Mouse (Mus musculus): ENCODE data around the gene Ptrh1.
A peak's percentile ranks its signal among the peaks of the same experiment; 100 is the strongest.

The Ptrh1 gene

GRCm38 (mm10) chr2:32756674-32757055 is 18.9 kb upstream of the Ptrh1 start:
- no peak for DNase-seq (ENCODE audit: low spot score in 2 of 2)

GRCm38 (mm10) chr2:32757056-32757845 is 18.3 kb upstream of the Ptrh1 start, which contains the start of gene Tor2a:
Tor2a (plus strand) TSS chr2:32757234.
- DNase-seq (ENCODE audit: low spot score in 2 of 2), result peak; percentile 88 to 92

- no peak for DNase-seq (ENCODE audit: low spot score in 2 of 2)
Observed at GRCm38 (mm10) chr2:32758503-32758902, 17.1 kb upstream of the Ptrh1 start.

GRCm38 (mm10) chr2:32759001-32759400 is 16.6 kb upstream of the Ptrh1 start:
- no peak for DNase-seq (ENCODE audit: low spot score in 2 of 2)

- no peak for DNase-seq (ENCODE audit: low spot score in 2 of 2)
Observed at GRCm38 (mm10) chr2:32761361-32761760, 14.2 kb upstream of the Ptrh1 start.

GRCm38 (mm10) chr2:32761859-32762258 is 13.7 kb upstream of the Ptrh1 start:
- no peak for DNase-seq (ENCODE audit: low spot score in 2 of 2)

- DNase-seq (ENCODE audit: low spot score in 2 of 2), result no peak
Observed at GRCm38 (mm10) chr2:32763353-32763752, 12.2 kb upstream of the Ptrh1 start.

- no peak for DNase-seq (ENCODE audit: low spot score in 2 of 2)
Observed at GRCm38 (mm10) chr2:32767241-32767640, 8.3 kb upstream of the Ptrh1 start.

- no peak for DNase-seq (ENCODE audit: low spot score in 2 of 2)
Observed at GRCm38 (mm10) chr2:32768661-32769285, 6.8 kb upstream of the Ptrh1 start.

- no peak for DNase-seq (ENCODE audit: low spot score in 2 of 2)
Observed at GRCm38 (mm10) chr2:32769327-32770085, 6.1 kb upstream of the Ptrh1 start.

GRCm38 (mm10) chr2:32771886-32772285 is 3.7 kb upstream of the Ptrh1 start:
- no peak for DNase-seq (ENCODE audit: low spot score in 2 of 2)

GRCm38 (mm10) chr2:32772626-32773279 is 2.8 kb upstream of the Ptrh1 start:
- no peak for DNase-seq (ENCODE audit: low spot score in 2 of 2)

- DNase-seq (ENCODE audit: low spot score in 2 of 2), result no peak
Observed at GRCm38 (mm10) chr2:32776192-32776591, 606 bp downstream of the Ptrh1 start.

- no peak for DNase-seq (ENCODE audit: low spot score in 2 of 2)
Observed at GRCm38 (mm10) chr2:32778081-32778480, 2.5 kb downstream of the Ptrh1 start.

- peak; percentile 41 to 43 for DNase-seq (ENCODE audit: low spot score in 2 of 2)
Observed at GRCm38 (mm10) chr2:32779131-32779530, 3.5 kb downstream of the Ptrh1 start.

- no peak for DNase-seq (ENCODE audit: low spot score in 2 of 2)
Observed at GRCm38 (mm10) chr2:32779714-32780113, 4.1 kb downstream of the Ptrh1 start.

- no peak for DNase-seq (ENCODE audit: low spot score in 2 of 2)
Observed at GRCm38 (mm10) chr2:32781710-32782109, 6.1 kb downstream of the Ptrh1 start.

- DNase-seq (ENCODE audit: low spot score in 2 of 2), result no peak
Observed at GRCm38 (mm10) chr2:32784048-32784681, 8.6 kb downstream of the Ptrh1 start, which contains the start of gene Cfap157. Cfap157 (minus strand) TSS chr2:32784428.

- no peak for DNase-seq (ENCODE audit: low spot score in 2 of 2)
Observed at GRCm38 (mm10) chr2:32787176-32787575, 11.6 kb downstream of the Ptrh1 start.

GRCm38 (mm10) chr2:32788581-32788980 is 13.0 kb downstream of the Ptrh1 start:
- DNase-seq (ENCODE audit: low spot score in 2 of 2), result no peak

GRCm38 (mm10) chr2:32791297-32791696 is 15.7 kb downstream of the Ptrh1 start:
- no peak for DNase-seq (ENCODE audit: low spot score in 2 of 2)

All from frontal cortex, postnatal 25 days (tissue).